Comparison of ENCODE assay signal across 8 mouse cellular contexts in the genomic region with DNA sequence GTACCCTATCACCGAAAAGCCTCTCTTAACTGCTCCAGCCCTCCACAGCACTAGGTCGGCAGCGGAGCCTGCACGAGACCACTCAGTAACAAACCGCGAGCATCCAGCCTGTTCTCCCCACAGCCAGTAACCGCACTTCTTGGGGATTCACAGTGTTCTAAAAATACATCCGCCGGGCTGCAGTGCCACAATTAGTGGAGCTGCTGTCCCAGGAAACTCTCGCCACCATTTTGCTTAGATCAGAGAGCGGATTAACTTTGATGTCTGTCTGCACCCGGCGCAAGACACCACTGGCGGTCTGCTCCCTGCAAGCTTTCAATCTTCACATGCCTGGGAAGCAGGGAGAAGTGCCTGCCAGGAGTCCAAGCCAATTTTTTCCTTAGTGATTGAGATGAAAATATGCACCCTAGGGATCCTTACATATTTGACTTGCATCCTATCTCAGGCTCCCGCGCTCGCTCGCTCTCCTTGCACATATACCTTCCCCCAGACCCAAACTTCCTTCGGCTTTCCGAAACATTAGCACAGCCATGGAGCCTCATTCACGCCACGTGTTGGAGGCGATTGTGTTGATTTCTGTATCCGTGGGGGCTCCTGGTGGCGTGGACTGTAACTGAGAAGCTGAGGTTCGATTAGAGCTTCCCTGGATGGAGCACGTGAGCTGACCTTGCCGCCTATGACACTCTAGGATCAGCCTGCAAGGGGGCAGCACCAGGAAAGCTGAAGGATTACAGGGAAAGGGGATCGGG. TPM values are rescaled to one million over a fixed set of nuclear protein-coding genes. Genes with fewer than 3 reads are reported as not detected.
DNase-seq lines count a peak whose midpoint lies in the region; ATAC-seq and TF ChIP-seq lines count a peak whose summit lies in the region.

No protein-coding gene starts in this region.

- H3K27me3 ChIP-seq in heart, postnatal 0 days (ENCODE audit: control insufficient read depth, insufficient read depth, low read length), result no peaks in the 10 kb centered on the region
- peaks cover 19% of the 10 kb centered on the region for H3K27me3 ChIP-seq in limb, embryonic 15.5 days

- no peak for DNase-seq in cerebellum, adult 11-12 months
- peak; percentile 23 for DNase-seq in thymus, postnatal 0 days (ENCODE audit: low spot score)
- no peak for DNase-seq in thymus, postnatal 10 days (ENCODE audit: low spot score in 2 of 2)
- peak; percentile 57 for DNase-seq in heart, postnatal 0 days (ENCODE audit: low spot score)
- DNase-seq in neural tube, embryonic 10.5 days (ENCODE audit: extremely low spot score, low spot score), result peak; percentile 60
- DNase-seq in urinary bladder, adult 18-20 months (ENCODE audit: low spot score in 2 of 2), result no peak

- no peaks in the 10 kb centered on the region for H3K9me3 ChIP-seq in heart, postnatal 0 days (replicated peaks; ENCODE audit: control insufficient read depth, low read length)
- H3K9me3 ChIP-seq in limb, embryonic 15.5 days, result no peaks in the 10 kb centered on the region

- no peak for TF ChIP-seq EP300 in heart, postnatal 0 days (IDR thresholded peaks at IDR 0.05; ENCODE audit: low read depth)

- peak overlapping the region; percentile 31 for H3K9ac ChIP-seq in heart, postnatal 0 days (replicated peaks; ENCODE audit: low read depth, low read length)
- peak overlapping the region; percentile 26; the same call in 1 of the 2 replicates for H3K9ac ChIP-seq in limb, embryonic 15.5 days

- peak overlapping the region; percentile 40 for H3K4me3 ChIP-seq in heart, postnatal 0 days (ENCODE audit: low read depth, low read length)
- peak overlapping the region; percentile 38 for H3K4me3 ChIP-seq in limb, embryonic 15.5 days

- ATAC-seq in cerebellum, adult (ENCODE audit: insufficient number of reproducible peaks, low FRiP score, low TSS enrichment), result peak; percentile 42; the same call in 1 of the 2 replicates
- ATAC-seq in heart, postnatal 0 days (ENCODE audit: insufficient read depth, low read depth), result peak; percentile 58
- ATAC-seq in limb, embryonic 15.5 days (ENCODE audit: insufficient number of reproducible peaks, low FRiP score, low TSS enrichment, low read depth), result no peak

- H3K4me2 ChIP-seq in heart, postnatal 0 days (ENCODE audit: low read depth, low read length), result peak overlapping the region; percentile 67
- H3K4me2 ChIP-seq in limb, embryonic 15.5 days, result peak overlapping the region; percentile 72

- H3K4me1 ChIP-seq in heart, postnatal 0 days (ENCODE audit: control insufficient read depth, insufficient read depth), result peaks cover 8% of the 10 kb centered on the region
- H3K4me1 ChIP-seq in limb, embryonic 15.5 days, result peaks cover 7% of the 10 kb centered on the region

- 2% methylated on average over 29 of the region's 29 CpGs for WGBS in heart, postnatal 0 days
- WGBS in limb, embryonic 15.5 days, result 2% methylated on average over 29 of the region's 29 CpGs

- H3K27ac ChIP-seq in heart, postnatal 0 days (ENCODE audit: low read depth), result no peak overlapping the region
- H3K27ac ChIP-seq in limb, embryonic 15.5 days, result no peak overlapping the region

- no peaks in the 10 kb centered on the region for H3K36me3 ChIP-seq in heart, postnatal 0 days (replicated peaks; ENCODE audit: control insufficient read depth, insufficient read depth, low read length)
- no peaks in the 10 kb centered on the region for H3K36me3 ChIP-seq in limb, embryonic 15.5 days

- no peak for TF ChIP-seq CTCF in heart, postnatal 0 days (IDR thresholded peaks at IDR 0.05; ENCODE audit: low read depth)

RNA-seq across cellular contexts. Expression of a gene that starts 8.7 kb away (rescaled TPM):
- polyA plus RNA-seq in thymus, postnatal 0 days (2015; fragmentation: Nextera tagmentation; extraction: Ambion mirVana), result 102 and 104 TPM in 2 replicates
- 153 and 163 TPM in 2 replicates for total RNA-seq in heart, postnatal 0 days (2014; rRNA removed; ENCODE audit: low replicate concordance)
- 218 TPM in 2 replicates for polyA plus RNA-seq in heart, postnatal 0 days (2015; fragmentation: Nextera tagmentation; extraction: Ambion mirVana)
- polyA plus RNA-seq in limb, embryonic 15.5 days (2015; fragmentation: Nextera tagmentation; extraction: Ambion mirVana), result 80.7 and 87.5 TPM in 2 replicates

RNA-seq across cellular contexts. Expression of a gene that starts 44.5 kb away (rescaled TPM):
- polyA plus RNA-seq in thymus, postnatal 0 days (2015; fragmentation: Nextera tagmentation; extraction: Ambion mirVana), result 0.41 and 0.55 TPM in 2 replicates
- 0.89 and 1.4 TPM in 2 replicates for total RNA-seq in heart, postnatal 0 days (2014; rRNA removed; ENCODE audit: low replicate concordance)
- polyA plus RNA-seq in heart, postnatal 0 days (2015; fragmentation: Nextera tagmentation; extraction: Ambion mirVana), result 0.14 and 0.37 TPM in 2 replicates
- polyA plus RNA-seq in limb, embryonic 15.5 days (2015; fragmentation: Nextera tagmentation; extraction: Ambion mirVana), result 1.6 and 3.4 TPM in 2 replicates

Comparison
In these comparisons a context has a peak if more than half of its experiments do, and no peak if none do; other contexts are left out.
1. DNase-seq: peak in thymus, postnatal 0 days (single experiment), heart, postnatal 0 days (single experiment) and neural tube, embryonic 10.5 days (single experiment); none in cerebellum, adult 11-12 months (single experiment), thymus, postnatal 10 days (0 of 2) and urinary bladder, adult 18-20 months (0 of 2).